Mouse (Mus musculus): ENCODE data around the gene Elp4. TPM values are rescaled to one million over a fixed set of nuclear protein-coding genes. Genes with fewer than 3 reads are reported as not detected.

Gene Elp4
- 18.7 and 20.8 TPM in 2 replicates for polyA plus RNA-seq (2015; fragmentation: Nextera tagmentation; extraction: Ambion mirVana)

DNA sequence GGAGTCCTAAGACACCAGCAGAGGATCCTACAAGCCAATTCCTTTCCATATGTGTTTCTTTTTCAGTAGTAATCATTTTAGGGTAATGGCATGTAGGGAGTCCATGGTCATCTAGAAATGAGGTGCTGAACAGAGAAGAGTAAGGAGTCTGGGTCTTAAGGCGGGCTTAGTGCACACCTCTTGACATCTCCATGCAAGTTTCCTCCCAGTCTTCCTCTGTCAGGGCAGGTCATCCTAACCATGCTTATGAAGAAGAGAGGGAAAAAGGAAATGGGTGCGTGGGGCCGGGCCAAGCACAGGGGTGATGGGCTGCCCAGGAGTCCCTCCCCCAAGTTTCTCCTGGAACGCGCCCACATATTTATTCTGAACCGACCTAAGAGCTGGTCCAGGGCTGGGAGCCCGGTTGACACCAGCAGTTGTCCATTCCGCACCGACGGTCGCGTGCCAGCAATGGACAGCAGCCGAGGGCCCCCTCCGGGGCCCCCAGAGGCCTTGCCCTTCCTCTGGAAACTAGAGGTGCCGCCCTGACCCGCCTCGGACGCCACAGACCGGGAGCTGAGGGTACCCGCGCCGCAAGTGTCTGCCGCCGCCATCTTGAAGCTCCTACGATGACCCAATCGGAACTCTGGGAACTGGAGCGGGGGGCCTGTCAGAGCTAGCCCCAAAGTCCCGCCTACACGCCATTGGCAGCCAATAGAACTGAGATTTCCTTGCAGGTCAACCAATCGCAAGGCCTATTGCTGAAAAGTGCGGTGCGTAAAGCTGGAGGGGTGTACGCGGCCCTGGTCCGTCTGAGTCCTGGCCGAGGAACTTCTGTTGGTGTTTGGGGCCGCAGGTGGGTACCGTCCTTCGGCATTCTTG is at the start of gene Elp4, which contains the start of gene Immp1l:
Gene Elp4, minus strand, starts transcription at position 669 of the 861 bp plus-strand sequence.
Gene Immp1l, plus strand, starts transcription at position 743 of the 861 bp plus-strand sequence.
- WGBS = under 1% methylated on average over 39 of the region's 39 CpGs
- peak; percentile 100 for ATAC-seq (replicated peaks; ENCODE audit: extremely low read depth, insufficient read depth, low FRiP score)
- H3K4me3 ChIP-seq (ENCODE audit: low read length) = peak within 1 kb of the TSS; percentile 83
- peak within 1 kb of the TSS; percentile 88 for H3K9ac ChIP-seq (ENCODE audit: low read length)
- no peaks in the 10 kb centered on the region for H3K27me3 ChIP-seq (ENCODE audit: control insufficient read depth, insufficient read depth, low read length)
- H3K36me3 ChIP-seq (ENCODE audit: control insufficient read depth, insufficient read depth) = no peaks in the 10 kb centered on the region
- H3K27ac ChIP-seq (ENCODE audit: low read length) = peak within 1 kb of the TSS; percentile 64
- peak within 1 kb of the TSS; percentile 87 for H3K4me2 ChIP-seq (ENCODE audit: low read depth, low read length)
- H3K9me3 ChIP-seq (replicated peaks; ENCODE audit: control insufficient read depth, low read length) = no peaks in the 10 kb centered on the region
- peaks cover 6% of the 10 kb centered on the region for H3K4me1 ChIP-seq (ENCODE audit: control insufficient read depth, insufficient read depth, low read length)

DNA sequence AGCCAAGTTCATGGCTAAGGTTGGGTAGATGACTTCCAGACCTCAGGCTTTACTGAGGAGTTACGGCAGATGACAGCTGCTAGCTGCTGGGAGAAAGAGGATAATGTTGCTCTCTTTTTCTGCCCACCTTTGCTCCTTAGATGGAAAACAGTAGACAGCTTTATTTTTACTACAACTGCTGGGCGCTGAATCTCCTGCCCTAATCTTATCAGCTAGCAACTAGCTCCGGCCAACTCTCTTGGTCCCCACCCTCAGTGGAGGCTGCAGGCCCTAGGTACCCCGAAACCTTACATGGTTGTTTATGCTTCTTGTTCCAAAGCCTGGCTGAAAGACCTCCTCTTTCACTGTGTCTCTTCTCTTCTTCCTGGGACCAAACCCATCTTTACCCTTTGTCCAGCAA is 49.5 kb upstream of the Elp4 start:
- no peak for ATAC-seq (replicated peaks; ENCODE audit: extremely low read depth, insufficient read depth, low FRiP score)
- Histone ChIP-seq H3K4me2 (ENCODE audit: low read depth, low read length) (no peak overlapping the region), H3K4me3 (ENCODE audit: low read length) (no peak overlapping the region), H3K9ac (ENCODE audit: low read length) (no peak overlapping the region), H3K36me3 (ENCODE audit: control insufficient read depth, insufficient read depth) (no peaks in the 10 kb centered on the region), H3K4me1 (ENCODE audit: control insufficient read depth, insufficient read depth, low read length) (peaks cover 6% of the 10 kb centered on the region), H3K9me3 (replicated peaks; ENCODE audit: control insufficient read depth, low read length) (no peaks in the 10 kb centered on the region), H3K27ac (ENCODE audit: low read length) (no peak overlapping the region), H3K27me3 (ENCODE audit: control insufficient read depth, insufficient read depth, low read length) (no peaks in the 10 kb centered on the region)
- WGBS = 43% methylated on average over 4 of the region's 4 CpGs

DNA sequence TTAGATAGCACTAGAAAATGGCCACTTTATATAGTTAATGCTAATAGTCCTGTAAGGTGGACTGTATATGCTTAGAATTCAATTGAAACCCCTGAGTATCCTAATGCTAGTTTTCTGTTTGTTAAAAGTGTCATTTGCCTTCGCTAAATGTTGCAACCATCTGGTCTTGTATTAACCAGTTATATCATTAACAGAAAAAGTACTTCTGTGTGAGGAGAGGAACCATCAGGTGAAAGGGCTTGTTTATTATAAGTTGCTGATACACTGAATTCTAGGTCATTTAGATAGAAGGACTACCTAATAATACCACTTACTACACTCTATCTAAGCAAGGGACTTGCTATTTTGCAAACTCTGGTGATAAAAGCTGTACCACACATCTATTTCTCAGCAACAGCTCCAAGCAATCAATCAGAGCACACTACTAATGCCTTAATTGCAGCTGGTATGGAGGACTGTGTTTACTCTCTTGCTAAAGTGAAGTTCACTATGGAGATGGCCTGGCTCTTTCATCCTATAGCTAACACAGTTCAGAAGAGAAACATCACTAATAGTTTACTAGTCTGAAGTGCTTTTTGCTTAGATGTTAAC is 47.1 kb upstream of the Elp4 start:
- 95% methylated on average over 1 of the region's 1 CpGs for WGBS
- Histone ChIP-seq H3K27ac (ENCODE audit: low read length) (no peak overlapping the region), H3K9ac (ENCODE audit: low read length) (no peak overlapping the region), H3K27me3 (ENCODE audit: control insufficient read depth, insufficient read depth, low read length) (no peaks in the 10 kb centered on the region), H3K4me1 (ENCODE audit: control insufficient read depth, insufficient read depth, low read length) (peaks cover 6% of the 10 kb centered on the region), H3K4me2 (ENCODE audit: low read depth, low read length) (no peak overlapping the region), H3K4me3 (ENCODE audit: low read length) (no peak overlapping the region), H3K9me3 (replicated peaks; ENCODE audit: control insufficient read depth, low read length) (no peaks in the 10 kb centered on the region), H3K36me3 (ENCODE audit: control insufficient read depth, insufficient read depth) (no peaks in the 10 kb centered on the region)
- no peak for ATAC-seq (replicated peaks; ENCODE audit: extremely low read depth, insufficient read depth, low FRiP score)

- Histone ChIP-seq H3K36me3 (ENCODE audit: control insufficient read depth, insufficient read depth) (no peaks in the 10 kb centered on the region), H3K4me3 (ENCODE audit: low read length) (no peak overlapping the region), H3K9me3 (replicated peaks; ENCODE audit: control insufficient read depth, low read length) (no peaks in the 10 kb centered on the region), H3K27me3 (ENCODE audit: control insufficient read depth, insufficient read depth, low read length) (no peaks in the 10 kb centered on the region), H3K27ac (ENCODE audit: low read length) (no peak overlapping the region), H3K4me2 (ENCODE audit: low read depth, low read length) (no peak overlapping the region), H3K4me1 (ENCODE audit: control insufficient read depth, insufficient read depth, low read length) (peaks cover 6% of the 10 kb centered on the region), H3K9ac (ENCODE audit: low read length) (no peak overlapping the region)
- no peak for ATAC-seq (replicated peaks; ENCODE audit: extremely low read depth, insufficient read depth, low FRiP score)
- WGBS = 90% methylated on average over 2 of the region's 2 CpGs
Observed at GRCm38 (mm10) chr2:105950131-105950530, 45.8 kb upstream of the Elp4 start.

GRCm38 (mm10) chr2:105917623-105918346 is 13.4 kb upstream of the Elp4 start:
- WGBS = 79% methylated on average over 5 of the region's 5 CpGs
- Histone ChIP-seq H3K27ac (ENCODE audit: low read length) (no peak overlapping the region), H3K4me2 (ENCODE audit: low read depth, low read length) (no peak overlapping the region), H3K27me3 (ENCODE audit: control insufficient read depth, insufficient read depth, low read length) (no peaks in the 10 kb centered on the region), H3K9ac (ENCODE audit: low read length) (no peak overlapping the region), H3K4me1 (ENCODE audit: control insufficient read depth, insufficient read depth, low read length) (no peaks in the 10 kb centered on the region), H3K4me3 (ENCODE audit: low read length) (no peak overlapping the region), H3K36me3 (ENCODE audit: control insufficient read depth, insufficient read depth) (no peaks in the 10 kb centered on the region), H3K9me3 (replicated peaks; ENCODE audit: control insufficient read depth, low read length) (no peaks in the 10 kb centered on the region)
- no peak for ATAC-seq (replicated peaks; ENCODE audit: extremely low read depth, insufficient read depth, low FRiP score)

- no peak overlapping the region for H3K4me3 ChIP-seq (ENCODE audit: low read length)
- no peaks in the 10 kb centered on the region for H3K36me3 ChIP-seq (ENCODE audit: control insufficient read depth, insufficient read depth)
- H3K27ac ChIP-seq (ENCODE audit: low read length) = no peak overlapping the region
- no peak overlapping the region for H3K9ac ChIP-seq (ENCODE audit: low read length)
- no peaks in the 10 kb centered on the region for H3K27me3 ChIP-seq (ENCODE audit: control insufficient read depth, insufficient read depth, low read length)
- H3K4me2 ChIP-seq (ENCODE audit: low read depth, low read length) = no peak overlapping the region
- no peaks in the 10 kb centered on the region for H3K4me1 ChIP-seq (ENCODE audit: control insufficient read depth, insufficient read depth, low read length)
- H3K9me3 ChIP-seq (replicated peaks; ENCODE audit: control insufficient read depth, low read length) = no peaks in the 10 kb centered on the region
- no peak for ATAC-seq (replicated peaks; ENCODE audit: extremely low read depth, insufficient read depth, low FRiP score)
- 86% methylated on average over 1 of the region's 1 CpGs for WGBS
Observed at GRCm38 (mm10) chr2:105916671-105917070, 12.3 kb upstream of the Elp4 start.

DNA sequence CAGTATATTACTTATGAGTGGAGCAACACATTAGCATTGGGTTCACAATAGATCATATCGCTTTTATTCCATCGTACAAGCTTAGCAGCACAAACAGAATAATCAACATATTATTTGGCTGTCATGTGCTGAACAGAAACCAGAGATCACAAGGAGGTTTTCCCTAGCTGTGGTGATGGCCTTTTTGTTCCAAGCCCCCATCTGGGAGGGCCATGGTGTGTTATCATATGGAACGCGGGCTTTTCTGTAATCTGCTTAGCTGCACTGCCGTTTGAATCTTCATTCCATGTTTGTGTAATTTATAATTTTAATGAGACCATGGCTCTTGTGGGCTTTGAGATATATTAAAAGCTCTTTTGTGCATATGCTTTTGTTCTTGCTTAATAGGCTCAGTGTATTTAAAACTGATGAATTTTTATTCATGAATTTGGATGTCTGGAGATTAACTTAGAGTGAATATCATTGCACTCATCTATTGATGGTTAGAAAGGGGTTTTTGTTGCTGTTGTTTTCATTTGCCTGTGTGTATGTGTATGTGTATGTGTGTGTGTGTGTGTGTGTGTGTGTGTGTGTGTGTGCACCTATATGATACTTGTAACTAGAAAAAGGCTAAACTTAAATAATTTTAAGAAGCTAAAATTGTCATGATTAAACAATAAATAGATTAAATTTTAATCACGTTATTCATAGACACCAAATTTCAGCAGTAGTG is 9.4 kb upstream of the Elp4 start:
- no peaks in the 10 kb centered on the region; the same call in 1 of the 2 replicates for H3K36me3 ChIP-seq (ENCODE audit: control insufficient read depth, insufficient read depth)
- no peaks in the 10 kb centered on the region for H3K9me3 ChIP-seq (replicated peaks; ENCODE audit: control insufficient read depth, low read length)
- H3K4me1 ChIP-seq (ENCODE audit: control insufficient read depth, insufficient read depth, low read length) = no peaks in the 10 kb centered on the region
- H3K9ac ChIP-seq (ENCODE audit: low read length) = no peak overlapping the region
- no peak for ATAC-seq (replicated peaks; ENCODE audit: extremely low read depth, insufficient read depth, low FRiP score)
- no peaks in the 10 kb centered on the region for H3K27me3 ChIP-seq (ENCODE audit: control insufficient read depth, insufficient read depth, low read length)
- H3K4me3 ChIP-seq (ENCODE audit: low read length) = no peak overlapping the region
- 78% methylated on average over 6 of the region's 6 CpGs for WGBS
- H3K27ac ChIP-seq (ENCODE audit: low read length) = no peak overlapping the region
- no peak overlapping the region for H3K4me2 ChIP-seq (ENCODE audit: low read depth, low read length)

GRCm38 (mm10) chr2:105910611-105911010 is 6.2 kb upstream of the Elp4 start:
- no peaks in the 10 kb centered on the region for H3K27me3 ChIP-seq (ENCODE audit: control insufficient read depth, insufficient read depth, low read length)
- 92% methylated on average over 3 of the region's 3 CpGs for WGBS
- no peak for ATAC-seq (replicated peaks; ENCODE audit: extremely low read depth, insufficient read depth, low FRiP score)

More at GRCm38 (mm10) chr2:105910611-105911010, 6.2 kb upstream of the Elp4 start:
- Histone ChIP-seq H3K4me1 (ENCODE audit: control insufficient read depth, insufficient read depth, low read length) (0 out of 2 replicates have a peak, but pooled peaks cover under 1% of the 10 kb centered on the region), H3K27ac (ENCODE audit: low read length) (no peak overlapping the region), H3K4me3 (ENCODE audit: low read length) (no peak overlapping the region), H3K9me3 (replicated peaks; ENCODE audit: control insufficient read depth, low read length) (no peaks in the 10 kb centered on the region), H3K4me2 (ENCODE audit: low read depth, low read length) (no peak overlapping the region), H3K36me3 (ENCODE audit: control insufficient read depth, insufficient read depth) (no peaks in the 10 kb centered on the region; the same call in 1 of the 2 replicates), H3K9ac (ENCODE audit: low read length) (no peak overlapping the region)

Data from heart, embryonic 16.5 days (tissue).